Mouse (Mus musculus) embryonic facial prominence, embryonic 13.5 days (tissue): Measurements from ENCODE around the gene Gm14226. TPM values are rescaled to one million over a fixed set of nuclear protein-coding genes. Genes with fewer than 3 reads are reported as not detected.
"Not testable (repeated sequence)": the region's sequence is repeated elsewhere in the genome, so short reads cannot be mapped to it uniquely, and the experiment has no call there.

Source experiments
- ATAC-seq: fragments of 200-750 bp; cut with Nextera tagmentation; 2 replicates; pipeline ENCODE4 v1.8.0; 2017; ENCODE audit warnings: low read depth; ENCODE audit not compliant: insufficient number of reproducible peaks, insufficient read depth, low FRiP score, low TSS enrichment
- H3K27ac ChIP-seq: fragments of 300-500 bp; sonication (generic); 2 replicates; pipeline ENCODE4 v1.5.1; 2015; ENCODE audit warnings: moderate library complexity, mild to moderate bottlenecking, inconsistent platforms
- H3K27me3 ChIP-seq: fragments of 300-500 bp; sonication (generic); 2 replicates; pipeline ENCODE4 v1.6.1; 2015; ENCODE audit warnings: mild to moderate bottlenecking, inconsistent platforms
- H3K36me3 ChIP-seq: fragments of 300-500 bp; sonication (generic); 2 replicates; pipeline ENCODE4 v1.6.1; 2015; ENCODE audit warnings: mild to moderate bottlenecking, inconsistent platforms
- H3K4me1 ChIP-seq: fragments of 300-500 bp; sonication (generic); 2 replicates; pipeline ENCODE4 v1.6.1; 2015; ENCODE audit warnings: inconsistent platforms
- H3K4me2 ChIP-seq: fragments of 300-500 bp; sonication (generic); 2 replicates; pipeline ENCODE4 v1.6.1; 2015; ENCODE audit warnings: moderate library complexity, mild to moderate bottlenecking, inconsistent platforms
- H3K4me3 ChIP-seq: fragments of 300-500 bp; sonication (generic); 2 replicates; pipeline ENCODE4 v1.5.1; 2015; ENCODE audit warnings: mild to moderate bottlenecking, inconsistent platforms
- H3K9ac ChIP-seq: fragments of 300-500 bp; sonication (generic); 2 replicates; pipeline ENCODE4 v1.6.1; 2015; ENCODE audit warnings: mild to moderate bottlenecking, inconsistent platforms
- H3K9me3 ChIP-seq: fragments of 300-500 bp; sonication (generic); 2 replicates; pipeline ENCODE4 v1.6.1; 2016; ENCODE audit warnings: inconsistent platforms
- WGBS: fragments of 180-500 bp; shearing (Covaris S2); methylation state at CpG from one replicate; pipeline ENCODE4 v1.1.7; 2015; ENCODE audit warnings: mixed read lengths; 5-methylcytosine and 5-hydroxymethylcytosine counted together
- polyA plus RNA-seq: library from polyadenylated mRNA; unstranded; fragments of >200 nt; fragmentation: Nextera tagmentation; extraction: Ambion mirVana; gene quantifications from 2 replicates; pipeline ENCODE4 v1.2.1, GENCODE M21; 2015

The Gm14226 gene
- polyA plus RNA-seq = 11.8 and 13.1 TPM in 2 replicates

- WGBS = 2% methylated on average over 24 of the region's 26 CpGs
- Histone ChIP-seq H3K27ac (peak within 1 kb of the TSS; percentile 93), H3K4me2 (peak within 1 kb of the TSS; percentile 86), H3K4me3 (peak within 1 kb of the TSS; percentile 48), H3K4me1 (peaks cover 12% of the 10 kb centered on the region), H3K9ac (peak within 1 kb of the TSS; percentile 74)
- not testable (repeated sequence) for H3K36me3 ChIP-seq, H3K9me3 ChIP-seq, ATAC-seq, H3K27me3 ChIP-seq
These were observed at the start of gene Gm14226 for GRCm38 (mm10) chr2:155018251-155018755. Gm14226 (plus strand) TSS chr2:155018266.

DNA sequence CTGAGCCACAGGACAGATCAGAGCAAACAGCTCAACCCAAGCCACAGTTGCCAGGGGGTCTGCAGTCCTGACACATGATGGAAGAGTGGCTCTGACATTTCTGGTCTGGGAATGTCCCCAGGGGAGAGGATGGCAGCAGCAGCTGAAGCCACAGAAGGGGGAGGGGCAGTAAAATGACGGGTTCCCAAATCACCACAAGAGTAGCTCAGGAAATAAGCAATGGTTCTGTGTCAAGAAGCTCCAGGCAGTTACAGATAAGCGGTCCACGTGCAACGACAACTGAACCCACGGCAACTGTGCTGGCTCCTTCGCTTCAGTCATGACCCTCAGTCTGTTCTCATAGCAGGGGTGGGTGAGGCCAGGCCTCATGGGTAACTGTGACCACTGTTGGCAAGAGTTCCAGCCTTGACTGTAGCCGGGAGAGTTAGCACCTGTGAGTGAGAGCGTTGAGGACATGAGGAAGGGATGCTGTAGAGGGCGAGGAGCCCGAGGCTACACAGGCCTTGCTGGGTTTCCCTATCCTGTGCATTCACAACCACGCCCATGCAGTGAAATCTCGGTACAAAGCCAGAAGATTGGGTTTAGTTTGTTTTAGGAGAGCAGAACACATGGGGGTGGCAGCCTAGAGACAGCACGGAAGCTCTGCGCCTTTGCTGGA is 48.2 kb upstream of the Gm14226 start:
- not testable (repeated sequence) for ATAC-seq, H3K4me2 ChIP-seq, H3K27ac ChIP-seq, H3K36me3 ChIP-seq, H3K9ac ChIP-seq, H3K4me3 ChIP-seq, H3K9me3 ChIP-seq, H3K27me3 ChIP-seq
- 59% methylated on average over 14 of the region's 14 CpGs for WGBS
- H3K4me1 ChIP-seq = peaks cover 20% of the 10 kb centered on the region

GRCm38 (mm10) chr2:154971919-154972692 is 46.0 kb upstream of the Gm14226 start:
- Histone ChIP-seq H3K27ac (peak overlapping the region; percentile 45), H3K4me2 (0 out of 2 replicates have a peak overlapping the region, but pooled peaks have one; percentile 24), H3K4me1 (peaks cover 20% of the 10 kb centered on the region), H3K36me3 (no peaks in the 10 kb centered on the region), H3K9me3 (no peaks in the 10 kb centered on the region), H3K27me3 (no peaks in the 10 kb centered on the region), H3K4me3 (no peak overlapping the region), H3K9ac (no peak overlapping the region)
- ATAC-seq = 0 out of 2 replicates have a peak, but pooled peaks have one; percentile 20
- 40% methylated on average over 18 of the region's 18 CpGs for whole genome bisulfite sequencing

DNA sequence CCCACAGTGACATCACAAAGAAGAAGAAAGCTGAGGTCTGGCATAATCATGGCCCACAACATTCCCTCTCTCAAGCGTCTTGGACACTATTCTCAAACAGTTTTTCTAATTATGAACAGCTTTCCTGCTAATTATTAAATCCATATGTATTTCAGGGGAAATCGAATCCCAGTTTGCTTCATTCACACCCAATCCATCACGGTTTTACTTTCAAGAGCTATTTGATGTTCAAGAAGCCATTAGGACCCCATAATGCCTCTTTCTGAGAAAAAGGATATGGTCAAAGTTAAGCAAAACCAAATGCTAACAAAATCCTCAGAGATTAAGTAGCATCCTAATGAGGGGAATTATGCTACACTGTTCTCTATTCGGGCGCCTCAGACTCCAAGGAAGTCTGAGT is 45.1 kb upstream of the Gm14226 start:
- 23% methylated on average over 5 of the region's 5 CpGs for whole genome bisulfite sequencing
- no peak for ATAC-seq
- H3K4me2 ChIP-seq = no peak overlapping the region

DNA sequence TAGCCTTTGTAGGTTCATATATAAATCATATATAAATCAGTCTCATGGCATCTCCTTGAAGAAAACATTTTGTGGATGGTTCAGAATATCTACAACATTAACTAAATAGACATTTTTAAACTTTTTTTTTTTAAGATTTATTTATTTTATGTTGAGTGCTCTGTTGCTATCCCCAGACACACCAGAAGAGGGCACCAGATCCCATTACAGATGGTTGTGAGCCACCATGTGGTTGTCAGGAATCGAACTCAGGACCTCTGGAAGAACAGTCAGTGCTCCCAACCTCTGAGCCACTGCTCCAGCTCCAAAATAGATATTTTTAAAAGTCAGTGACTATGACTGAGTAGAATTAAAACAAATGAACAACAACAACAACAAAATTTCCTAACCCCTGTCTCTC is 31.5 kb upstream of the Gm14226 start:
- Histone ChIP-seq H3K4me3 (no peak overlapping the region), H3K27ac (no peak overlapping the region), H3K27me3 (no peaks in the 10 kb centered on the region), H3K36me3 (no peaks in the 10 kb centered on the region), H3K9ac (no peak overlapping the region), H3K4me2 (no peak overlapping the region), H3K9me3 (no peaks in the 10 kb centered on the region), H3K4me1 (no peaks in the 10 kb centered on the region)
- 83% methylated on average over 1 of the region's 1 CpGs for WGBS
- no peak for ATAC-seq

More for the DNA sequence above, 45.1 kb upstream of the Gm14226 start:
- Histone ChIP-seq H3K27me3 (no peaks in the 10 kb centered on the region), H3K9me3 (no peaks in the 10 kb centered on the region), H3K4me3 (no peak overlapping the region), H3K27ac (no peak overlapping the region), H3K4me1 (peaks cover 20% of the 10 kb centered on the region), H3K36me3 (no peaks in the 10 kb centered on the region), H3K9ac (no peak overlapping the region)

GRCm38 (mm10) chr2:154991411-154991810 is 26.7 kb upstream of the Gm14226 start:
- WGBS = 79% methylated on average over 8 of the region's 8 CpGs
- ATAC-seq = no peak
- Histone ChIP-seq H3K4me1 (no peaks in the 10 kb centered on the region), H3K36me3 (no peaks in the 10 kb centered on the region), H3K27me3 (no peaks in the 10 kb centered on the region), H3K27ac (no peak overlapping the region), H3K9me3 (no peaks in the 10 kb centered on the region), H3K9ac (no peak overlapping the region), H3K4me3 (no peak overlapping the region), H3K4me2 (no peak overlapping the region)

GRCm38 (mm10) chr2:154992083-154992482 is 26.0 kb upstream of the Gm14226 start:
- no peak overlapping the region for H3K4me2 ChIP-seq
- no peak overlapping the region for H3K27ac ChIP-seq
- no peak for ATAC-seq
- no peak overlapping the region for H3K9ac ChIP-seq
- WGBS = 82% methylated on average over 5 of the region's 5 CpGs
- no peaks in the 10 kb centered on the region for H3K9me3 ChIP-seq
- no peaks in the 10 kb centered on the region for H3K4me1 ChIP-seq
- H3K4me3 ChIP-seq = no peak overlapping the region
- H3K36me3 ChIP-seq = no peaks in the 10 kb centered on the region
- H3K27me3 ChIP-seq = no peaks in the 10 kb centered on the region

- no peak overlapping the region for H3K4me2 ChIP-seq
- H3K4me1 ChIP-seq = no peaks in the 10 kb centered on the region
- H3K9me3 ChIP-seq = no peaks in the 10 kb centered on the region
- H3K27me3 ChIP-seq = no peaks in the 10 kb centered on the region
- H3K27ac ChIP-seq = no peak overlapping the region
- no peak for ATAC-seq
- no peaks in the 10 kb centered on the region; the same call in 1 of the 2 replicates for H3K36me3 ChIP-seq
- no peak overlapping the region for H3K9ac ChIP-seq
- H3K4me3 ChIP-seq = no peak overlapping the region
- 91% methylated on average over 11 of the region's 11 CpGs for WGBS
These were observed 12.6 kb upstream of the Gm14226 start for GRCm38 (mm10) chr2:155005491-155005890.

DNA sequence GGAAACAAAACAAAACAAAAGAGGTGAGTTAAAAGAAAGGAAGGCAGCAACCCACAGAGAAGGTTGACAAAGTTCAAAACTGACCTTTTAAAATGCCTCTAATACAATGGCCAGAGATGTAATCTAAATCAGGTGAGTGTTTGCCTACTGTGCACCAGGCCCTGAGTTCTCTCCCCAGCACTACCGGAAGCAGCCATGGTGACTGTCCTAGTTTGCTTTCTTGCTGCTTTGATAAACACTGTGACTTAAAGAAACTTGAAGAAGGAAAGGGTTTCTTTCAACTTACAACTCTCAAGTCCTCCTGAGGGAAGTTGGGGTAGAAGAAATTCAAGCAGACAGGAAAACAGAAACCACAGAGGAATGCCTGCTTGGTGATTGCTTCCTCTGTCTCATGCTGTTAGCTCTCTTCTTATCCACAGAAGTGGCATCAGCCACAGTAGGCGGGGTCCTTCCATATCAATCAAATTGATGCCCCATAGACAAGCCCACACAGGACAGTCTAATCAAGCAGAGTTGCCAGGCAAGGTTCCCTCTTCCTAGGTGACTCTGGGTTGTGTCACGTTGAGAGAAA is 6.9 kb upstream of the Gm14226 start:
- H3K4me3 ChIP-seq = no peak overlapping the region
- no peak overlapping the region for H3K9ac ChIP-seq
- no peaks in the 10 kb centered on the region for H3K9me3 ChIP-seq
- H3K36me3 ChIP-seq = no peaks in the 10 kb centered on the region; the same call in 1 of the 2 replicates
- H3K27ac ChIP-seq = no peak overlapping the region; the same call in 1 of the 2 replicates
- WGBS = 45% methylated on average over 3 of the region's 3 CpGs
- H3K27me3 ChIP-seq = peaks cover 6% of the 10 kb centered on the region; the same call in 1 of the 2 replicates
- no peak overlapping the region for H3K4me2 ChIP-seq
- H3K4me1 ChIP-seq = no peaks in the 10 kb centered on the region
- no peak for ATAC-seq

DNA sequence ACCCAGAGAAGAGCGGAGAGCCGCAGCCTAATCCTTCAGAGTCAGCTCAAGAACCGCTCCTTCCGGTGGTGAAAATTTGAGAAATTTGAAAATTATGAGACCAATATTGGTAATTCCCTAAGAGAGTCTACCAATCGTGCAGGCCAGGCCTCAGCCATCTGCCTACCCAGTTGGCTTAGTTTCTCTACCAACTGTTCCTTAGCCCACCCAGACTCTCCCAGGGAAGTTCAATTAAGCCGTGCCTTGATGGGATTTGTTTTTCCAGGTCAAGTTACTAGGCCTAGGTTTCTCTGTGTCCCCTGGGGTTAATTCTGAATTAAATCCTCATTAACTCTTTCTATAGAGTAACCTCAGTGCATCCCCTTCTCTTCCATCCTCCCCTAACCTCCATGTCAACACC is 5.1 kb upstream of the Gm14226 start:
- no peak overlapping the region for H3K4me2 ChIP-seq
- H3K9ac ChIP-seq = no peak overlapping the region
- H3K9me3 ChIP-seq = no peaks in the 10 kb centered on the region
- no peak for ATAC-seq
- H3K27ac ChIP-seq = no peak overlapping the region
- no peaks in the 10 kb centered on the region for H3K4me1 ChIP-seq
- no peak overlapping the region for H3K4me3 ChIP-seq
- 58% methylated on average over 6 of the region's 6 CpGs for WGBS
- peaks cover 6% of the 10 kb centered on the region; the same call in 1 of the 2 replicates for H3K27me3 ChIP-seq
- H3K36me3 ChIP-seq = no peaks in the 10 kb centered on the region

DNA sequence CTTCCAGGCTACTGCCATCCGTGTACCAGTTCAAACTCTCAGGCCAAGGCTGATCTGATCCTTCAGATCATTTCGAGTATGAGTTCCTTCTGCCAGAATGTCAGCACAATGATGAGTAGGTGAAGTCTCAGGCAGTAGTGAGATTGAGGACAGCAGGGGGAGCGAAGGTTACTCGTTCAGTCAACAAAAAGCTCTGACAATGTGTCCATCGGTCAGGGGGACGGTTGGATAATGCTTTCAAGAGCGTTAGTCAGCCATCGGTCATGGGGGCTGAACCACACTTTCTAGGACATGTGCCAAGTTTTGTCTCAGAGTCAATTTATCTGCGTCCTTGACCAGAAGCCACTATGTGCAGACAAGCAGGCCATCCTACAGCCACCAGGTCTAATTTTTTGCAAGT is 1.3 kb upstream of the Gm14226 start:
- not testable (repeated sequence) for H3K27ac ChIP-seq, ATAC-seq, H3K4me3 ChIP-seq, H3K4me2 ChIP-seq, H3K36me3 ChIP-seq, H3K27me3 ChIP-seq, H3K9ac ChIP-seq, H3K9me3 ChIP-seq
- peaks cover 12% of the 10 kb centered on the region for H3K4me1 ChIP-seq
- WGBS = 14% methylated on average over 7 of the region's 9 CpGs
